Mouse (Mus musculus) embryonic stem cell, embryonic (primary cell): ENCODE data around the gene Ptcd2.

Source experiments
- CTCF ChIA-PET, 4 experiments: fragments of 300-600 bp in 2 of 4; fragments of 350-600 bp in 2 of 4; sonication (Branson Sonifier 250); formaldehyde crosslinking; loops; one replicate each; lab custom pipeline; 2022; ENCODE audit warnings: inconsistent platforms in 2 of 4; lab: Charles Lee
- POLR2A ChIA-PET, 4 experiments: fragments of 300-600 bp in 2 of 4; fragments of 350-600 bp in 2 of 4; sonication (Branson Sonifier 250); formaldehyde crosslinking; loops; one replicate each; lab custom pipeline; 2022; ENCODE audit warnings: antibody characterized with exemption in 4 of 4, inconsistent platforms in 1 of 4; lab: Charles Lee

The Ptcd2 gene

DNA sequence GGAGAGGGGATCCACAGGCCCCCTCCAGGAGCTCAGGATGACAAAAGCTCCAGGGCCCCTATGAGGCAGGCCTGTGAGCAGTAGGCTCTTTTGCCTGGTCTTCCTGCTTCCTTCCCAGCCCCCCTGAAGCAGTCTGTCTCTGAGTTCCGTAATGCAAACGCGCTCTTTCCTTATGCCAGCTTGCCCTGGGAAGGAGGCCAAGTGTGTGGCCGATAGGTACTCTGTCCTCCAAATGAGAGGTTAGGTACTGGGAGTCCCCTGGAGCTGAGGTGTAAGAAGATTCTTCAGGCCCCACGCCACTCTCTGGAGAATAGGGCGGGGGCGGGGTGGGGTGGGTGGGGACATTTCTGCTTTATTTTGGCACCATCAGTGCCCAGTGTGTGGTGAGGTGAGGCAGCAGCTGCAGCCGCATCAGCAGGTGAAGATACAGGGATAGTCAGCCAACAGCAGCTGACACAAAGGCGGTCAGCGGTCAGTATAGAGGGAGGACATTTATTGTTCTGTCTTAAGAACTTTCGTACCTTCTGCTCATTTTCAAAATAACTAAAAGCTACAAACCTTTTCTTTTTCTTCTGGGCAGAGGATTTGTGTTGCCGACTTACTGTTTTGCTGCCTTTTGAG, 23.2 kb upstream of the Ptcd2 start:
- POLR2A ChIA-PET: interaction anchor here in 3 of 4 experiments (0.6 to 5.3 kb wide), 7 partner anchors 9 to 1021 kb away, joined by 3 to 23 read pairs (median 3); no protein-coding TSS in a partner anchor
- CTCF ChIA-PET: interaction anchor here in 3 of 4 experiments (0.8 to 2.2 kb wide), 4 partner anchors 8 to 14 kb away, joined by 3 to 6 read pairs (median 4); no protein-coding TSS in a partner anchor

DNA sequence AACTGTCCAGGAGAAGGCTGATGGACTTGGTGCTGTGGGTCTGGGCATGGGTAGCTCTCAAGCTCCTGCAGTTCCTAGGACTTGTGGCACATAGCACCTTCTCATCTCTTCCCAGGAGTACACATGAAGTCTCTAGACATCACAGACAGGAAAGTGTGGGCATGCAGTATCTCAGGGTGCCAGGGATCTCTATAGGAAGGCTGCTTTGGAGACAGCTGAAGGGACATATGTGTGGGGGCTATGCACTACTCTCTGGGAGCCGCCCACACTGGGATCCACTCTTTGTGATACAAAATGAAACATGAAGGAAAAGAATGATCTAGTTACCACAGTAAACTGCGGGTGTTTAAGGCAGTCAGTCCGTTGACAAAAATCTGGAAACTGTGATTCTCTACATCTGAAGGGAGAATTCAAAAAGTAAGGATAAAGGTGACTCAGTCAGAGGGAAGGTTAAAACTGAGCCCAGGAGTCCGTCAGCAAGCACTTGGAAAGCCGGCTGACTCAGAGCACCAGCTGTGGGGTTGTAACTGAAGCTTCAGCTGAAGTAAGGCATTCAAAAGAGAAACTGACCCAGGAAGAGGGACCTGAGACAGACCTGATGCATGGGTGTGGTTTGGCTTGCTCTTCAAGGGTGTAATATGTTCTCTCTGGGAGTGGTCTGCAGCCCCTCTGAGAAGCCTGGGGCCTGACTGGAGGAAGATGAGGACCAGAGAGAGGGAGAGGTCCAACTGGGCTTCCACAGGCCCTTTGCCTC, 22.1 kb upstream of the Ptcd2 start:
- POLR2A ChIA-PET: interaction anchor here in 2 of 4 experiments (1.0 to 5.3 kb wide), 5 partner anchors 9 to 39 kb away, joined by 3 to 23 read pairs (median 10); no protein-coding TSS in a partner anchor
- CTCF ChIA-PET: interaction anchor here in 3 of 4 experiments (0.8 to 2.2 kb wide), 5 partner anchors 9 to 13 kb away, joined by 3 to 6 read pairs (median 3); no protein-coding TSS in a partner anchor

DNA sequence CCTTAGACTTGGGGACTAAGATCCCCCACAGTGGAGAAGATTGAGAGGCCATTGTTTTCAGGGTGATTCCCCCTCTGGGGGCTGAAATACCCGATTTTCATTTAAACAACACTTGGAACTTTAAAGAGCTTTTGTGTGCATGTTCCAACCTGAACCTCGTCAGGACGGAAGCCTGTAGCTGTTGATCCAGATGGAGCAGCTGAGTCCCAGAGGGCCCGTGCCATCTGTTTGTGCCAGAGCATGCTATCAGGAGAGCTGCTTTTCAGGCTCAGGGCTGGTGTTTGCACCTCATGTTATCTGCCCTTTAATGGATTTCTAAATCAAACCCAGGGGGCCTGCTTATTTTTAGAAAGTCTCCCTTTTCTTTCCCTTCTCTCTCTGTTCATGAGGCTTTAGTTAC, 19.4 kb upstream of the Ptcd2 start:
- POLR2A ChIA-PET: interaction anchor here in 3 of 4 experiments (0.5 to 5.3 kb wide), 7 partner anchors 10 to 1090 kb away, joined by 3 to 20 read pairs (median 4); partner anchors contain the start of genes Mrps27 (in 1 of the 3) and Ptcd2 (in 1 of the 3)
- CTCF ChIA-PET: no interaction called here

DNA sequence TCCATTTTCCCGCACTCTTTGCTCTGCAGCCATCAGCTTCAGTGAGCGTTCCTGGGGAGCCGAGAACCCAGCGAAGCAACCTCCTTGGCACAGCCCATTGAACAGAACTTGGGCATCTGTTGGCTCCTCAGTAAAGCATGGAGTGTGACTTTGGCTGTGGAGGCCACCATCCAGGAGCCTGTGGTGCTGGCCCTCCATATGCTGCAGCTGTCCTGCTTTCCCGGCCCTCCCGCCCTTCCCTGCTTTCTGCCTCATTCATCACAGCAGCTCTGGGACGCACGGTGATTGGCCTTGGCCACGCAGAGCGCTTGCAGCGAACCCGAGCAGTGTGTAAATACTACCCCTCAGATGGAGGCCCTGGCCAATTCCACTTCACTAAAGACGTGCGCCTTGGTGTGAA, 14.4 kb upstream of the Ptcd2 start:
- ChIA-PET POLR2A (interaction anchor here in 2 of 4 experiments (0.6 to 4.1 kb wide), 3 partner anchors 9 to 197 kb away, joined by 3 to 23 read pairs (median 3); no protein-coding TSS in a partner anchor), CTCF (interaction anchor here in 1 of 4 experiments (0.6 kb wide), 1 partner anchor 28 kb away, joined by 3 read pairs; no protein-coding TSS in a partner anchor)

DNA sequence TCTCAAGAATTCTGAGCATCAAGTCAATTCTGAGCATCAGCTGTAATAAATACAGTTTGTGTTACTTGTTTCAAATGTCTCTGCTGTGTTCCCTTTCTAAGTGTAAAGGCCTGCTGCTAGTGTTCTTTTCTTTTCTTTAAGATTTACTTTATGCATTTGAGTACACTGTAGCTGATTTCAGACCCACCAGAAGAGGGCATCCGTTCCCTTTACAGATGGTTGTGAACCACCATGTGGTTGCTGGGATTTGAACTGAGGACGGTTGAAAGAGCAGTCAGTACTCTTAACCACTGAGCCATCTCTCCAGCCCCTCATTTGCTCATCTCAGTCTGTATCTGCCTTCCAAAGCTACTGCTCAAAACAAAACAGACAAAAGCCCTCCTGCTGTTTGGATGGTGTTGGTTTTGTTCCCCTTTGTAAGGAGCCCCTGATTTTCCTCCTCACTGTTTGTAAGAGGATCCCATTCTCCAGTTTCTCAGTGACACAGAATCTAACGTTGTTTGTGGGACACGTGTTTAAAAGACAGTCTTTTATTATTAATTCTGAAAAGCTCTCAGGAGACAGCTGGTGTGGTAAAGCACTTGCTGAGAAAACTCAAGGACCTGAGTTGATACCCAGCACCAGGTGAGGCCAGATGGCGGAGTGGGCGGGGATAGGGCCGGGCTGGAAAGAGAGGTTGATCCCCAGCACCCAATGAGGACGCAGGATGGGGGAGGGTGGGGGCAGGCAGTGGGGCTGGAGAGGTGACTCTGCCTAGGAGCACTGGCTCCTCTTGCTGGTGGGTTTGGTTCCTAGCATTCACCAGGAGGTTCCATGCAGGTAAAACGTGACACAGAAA, 12.1 kb upstream of the Ptcd2 start:
- ChIA-PET CTCF (interaction anchor here in 3 of 4 experiments (0.5 to 2.9 kb wide), 9 partner anchors 13 to 493 kb away, joined by 3 to 15 read pairs (median 4); no protein-coding TSS in a partner anchor), POLR2A (interaction anchor here in 3 of 4 experiments (0.6 to 4.1 kb wide), 18 partner anchors 8 to 1195 kb away, joined by 3 to 23 read pairs (median 3); partner anchors contain the start of genes Mccc2 (in 1 of the 3), Mrps27 (in 1 of the 3) and Ptcd2 (in 1 of the 3))

DNA sequence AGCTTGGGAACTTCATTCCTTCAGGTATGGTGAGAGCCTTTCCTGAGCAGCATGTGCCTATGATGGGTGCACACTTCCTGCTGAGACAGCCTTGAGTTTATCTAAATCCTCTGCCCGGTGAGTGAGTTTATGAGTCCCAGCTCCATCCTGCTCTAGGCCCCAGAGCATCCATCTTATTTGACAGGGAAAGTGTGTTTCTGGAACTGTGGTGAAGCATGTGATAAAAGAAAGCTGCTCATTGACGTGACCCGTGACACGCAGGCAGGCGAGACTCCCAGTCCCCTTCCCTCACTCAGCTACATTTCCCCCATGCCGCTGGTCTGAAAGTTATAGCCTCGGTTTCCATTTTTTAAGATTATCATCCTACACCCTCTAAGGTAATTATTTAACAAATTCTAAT, 11.4 kb upstream of the Ptcd2 start:
- ChIA-PET POLR2A (interaction anchor here in 3 of 4 experiments (0.9 to 4.1 kb wide), 10 partner anchors 9 to 660 kb away, joined by 3 to 23 read pairs (median 3); partner anchors contain the start of gene Mccc2 (in 1 of the 3)), CTCF (interaction anchor here in 3 of 4 experiments (0.5 to 2.9 kb wide), 8 partner anchors 18 to 494 kb away, joined by 3 to 15 read pairs (median 4); no protein-coding TSS in a partner anchor)

DNA sequence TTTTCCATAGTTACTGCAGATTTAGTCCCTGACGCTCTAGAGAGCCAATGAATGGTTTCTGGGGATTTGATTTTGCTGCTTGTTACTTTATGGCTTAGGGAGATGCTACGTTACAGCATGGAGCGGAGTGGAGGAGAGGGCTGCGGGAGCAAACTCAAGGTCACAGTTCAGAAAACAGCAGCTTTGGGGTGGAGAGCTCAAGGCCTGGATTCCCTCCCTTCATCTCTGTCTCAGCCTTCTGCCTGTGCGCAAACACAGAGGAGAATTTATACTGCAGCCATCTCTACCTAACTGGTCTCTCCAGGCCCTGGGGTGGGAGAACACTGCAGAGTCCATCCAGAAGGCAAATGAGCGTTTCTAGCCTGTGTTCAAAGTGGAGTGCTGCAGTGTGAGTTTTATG, 10.6 kb upstream of the Ptcd2 start:
- ChIA-PET CTCF (interaction anchor here in 1 of 4 experiments (1.9 to 2.3 kb wide), 2 partner anchors 20 to 483 kb away, joined by 8 to 10 read pairs; no protein-coding TSS in a partner anchor), POLR2A (interaction anchor here in 2 of 4 experiments (0.9 to 1.7 kb wide), 3 partner anchors 9 to 14 kb away, joined by 3 to 4 read pairs (median 3); partner anchors contain the start of genes Mrps27 (in 1 of the 2) and Ptcd2 (in 1 of the 2))

DNA sequence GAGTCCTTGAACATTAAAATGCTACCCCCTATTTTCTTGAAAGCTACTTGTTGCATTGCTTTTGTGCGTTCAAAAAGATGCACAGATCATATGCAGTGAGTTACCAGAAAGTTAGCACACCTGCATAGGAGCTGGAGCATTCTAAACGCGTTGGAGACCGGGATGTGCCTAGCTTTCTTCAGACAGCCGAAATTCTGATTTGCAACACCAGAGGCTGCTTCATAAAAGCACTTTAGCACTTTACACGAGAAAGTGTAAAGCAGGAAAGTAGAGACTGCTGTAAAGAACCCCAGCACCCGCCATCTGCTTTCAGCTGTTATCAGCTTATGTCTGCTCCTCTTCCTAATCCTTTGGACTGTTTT, 9.0 kb upstream of the Ptcd2 start:
- ChIA-PET POLR2A (interaction anchor here in 3 of 4 experiments (0.6 to 2.0 kb wide), 28 partner anchors 9 to 662 kb away, joined by 3 to 15 read pairs (median 4); partner anchors contain the start of genes Mrps27 (in 2 of the 3), Ptcd2 (in 2 of the 3), Fcho2 (in 1 of the 3) and Mccc2 (in 1 of the 3)), CTCF (interaction anchor here (0.6 to 1.9 kb wide), 36 partner anchors 9 to 1114 kb away, joined by 3 to 19 read pairs (median 4); partner anchors contain the start of genes Ptcd2 (in 2 of the 4) and Mrps27 (in 1 of the 4))

DNA sequence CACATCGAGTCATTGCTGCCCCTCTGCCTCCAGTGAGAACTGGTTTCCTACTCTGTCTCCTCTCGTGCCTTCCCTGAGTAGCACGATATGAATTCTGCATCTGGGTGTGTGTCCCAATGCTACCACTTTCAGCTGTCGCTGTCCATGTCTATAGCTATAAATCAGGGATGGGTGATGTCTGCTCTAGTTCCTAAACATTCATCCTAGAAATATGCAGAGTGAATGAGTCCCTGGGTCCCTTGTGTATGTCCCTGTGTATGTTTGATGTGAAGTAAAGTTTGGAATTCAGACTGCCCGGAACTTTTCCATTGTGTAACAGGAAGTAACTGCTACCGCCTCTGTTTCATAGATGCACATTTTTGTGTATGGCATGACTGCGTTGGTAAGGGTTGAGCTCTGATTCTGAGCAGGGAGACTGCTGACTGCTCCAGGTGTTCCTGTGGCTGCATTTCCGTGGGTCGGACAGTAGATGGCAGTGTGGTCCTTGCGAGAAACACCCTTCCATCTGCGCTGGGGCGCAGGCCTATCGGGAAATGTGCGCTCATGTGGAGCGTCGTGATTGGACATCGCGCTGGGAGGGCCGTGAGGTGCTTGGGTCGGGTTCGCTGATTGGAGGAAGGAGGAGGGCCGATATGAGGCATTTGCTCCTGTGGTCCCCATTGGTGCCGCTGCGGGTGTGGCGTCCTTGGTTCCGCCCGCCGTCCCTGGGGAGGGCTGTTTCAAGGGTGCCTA, 8.4 kb upstream of the Ptcd2 start:
- ChIA-PET CTCF (interaction anchor here (0.6 to 1.9 kb wide), 38 partner anchors 9 to 1114 kb away, joined by 3 to 19 read pairs (median 4); partner anchors contain the start of genes Ptcd2 (in 2 of the 4) and Mrps27 (in 1 of the 4)), POLR2A (interaction anchor here in 3 of 4 experiments (0.6 to 2.1 kb wide), 28 partner anchors 9 to 663 kb away, joined by 3 to 15 read pairs (median 4); partner anchors contain the start of genes Fcho2 (in 2 of the 3), Mrps27 (in 2 of the 3), Ptcd2 (in 2 of the 3) and Mccc2 (in 1 of the 3))

DNA sequence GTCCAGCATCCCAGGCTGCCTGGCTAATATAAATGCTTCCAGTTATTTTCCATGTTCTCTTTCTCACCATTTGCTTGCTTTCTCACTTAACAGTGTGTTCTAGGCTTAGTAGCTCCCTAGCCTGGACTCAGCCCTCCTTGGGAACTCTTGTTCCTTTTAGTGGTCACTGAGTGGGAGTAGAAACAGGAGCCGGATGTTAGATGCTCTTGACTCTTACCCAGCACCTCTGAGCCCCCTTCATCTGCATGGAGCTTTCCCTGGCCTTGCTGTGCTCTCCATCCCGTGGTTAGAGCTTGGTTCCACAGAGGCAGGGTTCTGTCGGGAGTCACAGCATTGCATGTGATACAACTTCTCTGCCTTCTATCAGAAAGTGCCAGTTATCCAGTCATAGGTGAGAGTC, 7.1 kb upstream of the Ptcd2 start:
- ChIA-PET POLR2A (interaction anchor here in 2 of 4 experiments (1.0 to 2.1 kb wide), 2 partner anchors 315 to 536 kb away, joined by 4 to 5 read pairs; partner anchors contain the start of gene Fcho2 (in 1 of the 2)), CTCF (interaction anchor here in 1 of 4 experiments (0.6 kb wide), 1 partner anchor 508 kb away, joined by 3 read pairs; no protein-coding TSS in a partner anchor)

DNA sequence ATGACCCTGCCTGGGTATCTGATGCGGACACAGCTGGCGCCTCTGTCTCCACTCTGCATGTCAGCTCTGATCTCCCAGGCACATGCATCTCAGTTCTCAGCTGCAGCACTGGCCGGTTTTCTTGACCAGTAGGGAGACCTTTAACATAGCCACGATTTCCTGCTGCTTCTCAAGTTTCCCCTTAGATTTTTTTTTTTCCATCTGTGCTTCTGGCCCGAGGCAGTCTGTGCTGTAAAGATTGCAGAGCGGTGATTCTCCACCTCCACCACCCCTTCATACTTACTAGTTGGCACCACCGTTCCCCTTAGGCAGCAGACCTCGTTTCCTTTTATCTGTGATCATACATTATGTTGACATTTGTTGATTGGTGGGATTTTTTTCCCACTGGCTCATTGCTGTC, 6.7 kb upstream of the Ptcd2 start:
- CTCF ChIA-PET: no interaction called here
- POLR2A ChIA-PET: interaction anchor here in 2 of 4 experiments (1.0 to 2.1 kb wide), 2 partner anchors 314 to 536 kb away, joined by 4 to 5 read pairs; partner anchors contain the start of gene Fcho2 (in 1 of the 2)

DNA sequence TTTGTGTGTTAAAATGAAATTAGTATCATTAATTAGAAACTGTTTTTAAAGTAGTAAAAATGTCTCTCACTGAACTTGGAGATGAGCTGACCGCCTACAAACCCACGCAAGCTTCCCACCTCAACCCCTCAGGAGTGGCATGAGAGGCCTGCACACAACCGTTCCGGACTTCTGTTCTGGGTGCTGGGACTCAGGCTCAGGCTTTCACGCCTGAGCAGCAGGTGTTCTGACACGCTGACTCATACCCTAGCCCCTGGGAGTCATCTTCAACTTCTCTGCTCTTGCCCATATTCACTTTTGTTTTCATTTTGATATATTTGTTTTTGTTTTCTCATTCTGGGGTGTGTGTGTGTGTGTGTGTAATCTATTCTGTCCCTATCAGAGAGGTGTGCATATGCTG, 5.5 kb upstream of the Ptcd2 start:
- CTCF ChIA-PET: no interaction called here
- POLR2A ChIA-PET: interaction anchor here in 2 of 4 experiments (0.9 to 1.5 kb wide), 2 partner anchors 25 to 30 kb away, joined by 3 read pairs; no protein-coding TSS in a partner anchor

DNA sequence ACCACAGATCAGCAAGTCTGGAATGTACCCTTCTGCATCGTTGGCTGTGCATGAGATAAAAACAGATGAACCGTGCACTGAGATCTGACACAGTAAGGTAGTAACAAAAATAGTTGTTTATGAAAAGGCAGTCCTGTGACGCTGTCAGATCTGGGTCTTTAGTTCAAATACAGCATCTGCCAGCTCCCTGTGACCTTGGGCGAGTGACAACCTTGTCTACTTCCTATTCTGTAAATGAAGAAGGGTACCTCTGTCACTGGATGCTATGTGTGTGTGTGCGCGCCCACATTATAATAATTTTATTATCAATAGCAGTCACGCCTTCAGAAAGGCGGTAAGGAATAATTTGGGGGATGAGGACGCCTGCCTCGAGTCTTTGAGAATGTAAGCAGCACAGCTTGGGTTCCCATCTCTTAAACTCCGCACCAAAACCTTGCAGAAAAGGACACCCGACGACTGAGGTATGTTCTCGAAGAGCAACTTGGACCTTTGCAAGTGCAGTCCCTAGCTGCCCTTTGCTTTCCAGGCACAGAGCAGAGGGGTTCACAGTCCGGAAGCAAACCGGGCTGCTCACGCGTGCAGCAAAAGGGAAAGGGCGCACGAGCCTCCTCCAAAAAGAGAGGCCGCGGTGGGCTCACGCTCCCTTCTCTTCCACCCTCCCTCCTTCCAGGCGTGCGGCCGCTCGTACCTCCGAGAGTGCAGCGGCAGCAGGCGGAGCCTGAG, 468 bp downstream of the Ptcd2 start:
- CTCF ChIA-PET: interaction anchor here in 3 of 4 experiments (0.5 to 1.6 kb wide), 7 partner anchors 9 to 756 kb away, joined by 3 read pairs; no protein-coding TSS in a partner anchor
- POLR2A ChIA-PET: interaction anchor here in 3 of 4 experiments (0.5 to 2.3 kb wide), 18 partner anchors 9 to 528 kb away, joined by 3 to 15 read pairs (median 3); no protein-coding TSS in a partner anchor

DNA sequence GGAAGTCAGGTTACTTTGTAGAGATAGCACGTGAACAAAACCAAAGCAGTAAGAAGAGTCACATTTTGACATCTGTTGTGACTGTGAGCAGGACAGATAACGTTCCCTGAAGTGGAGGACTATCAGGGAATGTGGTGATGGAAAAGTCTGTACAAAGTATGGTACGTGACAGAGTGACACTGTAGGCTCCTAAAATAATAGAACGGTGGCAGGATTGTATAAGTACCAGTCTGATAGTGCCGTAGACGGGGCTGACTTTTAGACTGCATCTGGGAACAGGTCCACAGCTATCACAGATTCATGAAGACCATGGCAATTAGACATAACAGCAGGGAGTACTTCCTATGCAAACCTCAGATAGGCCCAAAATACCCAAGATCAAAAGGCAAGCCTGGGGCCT, 3.0 kb downstream of the Ptcd2 start:
- POLR2A ChIA-PET: interaction anchor here in 1 of 4 experiments (1.6 kb wide), 1 partner anchor 17 kb away, joined by 3 read pairs; no protein-coding TSS in a partner anchor
- CTCF ChIA-PET: no interaction called here

DNA sequence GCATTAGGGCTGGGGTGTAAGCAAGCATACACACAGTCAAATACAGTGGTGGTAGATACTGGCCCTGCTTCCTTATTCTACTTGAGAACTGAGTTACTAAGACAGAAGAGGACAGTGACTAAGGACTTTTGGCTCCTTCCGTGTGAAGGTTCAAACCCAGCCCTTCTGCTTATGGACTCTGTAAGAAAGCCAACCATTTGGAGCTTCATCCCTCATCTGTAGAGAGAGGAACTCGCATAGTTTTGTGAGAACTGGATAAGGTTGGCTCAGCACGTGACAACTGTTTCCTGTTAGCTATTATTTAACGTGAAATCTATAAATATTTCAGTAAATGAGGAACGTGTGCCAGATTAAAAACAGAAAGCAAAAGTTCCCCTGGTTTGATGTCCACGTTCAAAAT, 7.0 kb downstream of the Ptcd2 start:
- CTCF ChIA-PET: no interaction called here
- POLR2A ChIA-PET: interaction anchor here in 2 of 4 experiments (0.8 to 2.3 kb wide), 4 partner anchors 8 to 16 kb away, joined by 3 to 5 read pairs (median 4); no protein-coding TSS in a partner anchor
